Comparison of ENCODE assay signal across 9 mouse cellular contexts in the genomic region with DNA sequence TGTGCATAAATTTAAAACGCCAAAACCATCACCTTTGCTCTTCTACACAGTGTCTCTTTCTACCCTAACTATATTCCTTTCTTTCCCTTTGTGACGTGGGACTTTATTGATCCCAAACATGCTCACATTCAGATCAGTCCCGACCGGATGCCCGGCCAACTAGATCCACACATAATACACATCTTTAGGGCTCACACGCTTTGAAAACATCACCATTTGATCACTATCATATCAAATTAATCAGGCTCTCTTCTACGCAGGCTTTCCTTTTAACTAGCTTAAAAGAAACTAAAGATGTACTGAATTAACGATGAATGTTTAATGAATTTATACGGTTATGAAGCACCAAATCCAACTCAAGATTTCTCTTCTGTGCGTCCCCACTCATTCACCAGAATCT. TPM values are rescaled to one million over a fixed set of nuclear protein-coding genes. Genes with fewer than 3 reads are reported as not detected.
A peak's percentile ranks its signal among the peaks of the same experiment; 100 is the strongest.
DNase-seq lines count a peak whose midpoint lies in the region; ATAC-seq and TF ChIP-seq lines count a peak whose summit lies in the region.
"Had no signal": no experiment of that assay in that cellular context is flagged by ENCODE, and none has a peak within 500 bp of the region (broad histone marks: within the 10 kb centered on the region; RNA-seq: fewer than 3 reads in every experiment).

No protein-coding gene starts in this region.

- H3K27me3 ChIP-seq in E14TG2a.4 (ENCODE audit: insufficient read depth, low read length), result peaks cover 29% of the 10 kb centered on the region
- H3K27me3 ChIP-seq in hindbrain, embryonic 10.5 days (ENCODE audit: insufficient read depth, poor library complexity, severe bottlenecking), result 0 out of 2 replicates have a peak, but pooled peaks cover 4% of the 10 kb centered on the region
- peaks cover 9% of the 10 kb centered on the region; the same call in 1 of the 2 replicates for H3K27me3 ChIP-seq in midbrain, embryonic 10.5 days (ENCODE audit: low read depth, poor library complexity, severe bottlenecking)

- H3K9me3 ChIP-seq in E14TG2a.4 (ENCODE audit: low read length), result no peaks in the 10 kb centered on the region
- H3K9me3 ChIP-seq in hindbrain, embryonic 10.5 days, result no peaks in the 10 kb centered on the region
- no peaks in the 10 kb centered on the region for H3K9me3 ChIP-seq in midbrain, embryonic 10.5 days (replicated peaks)

- DNase-seq in embryo, embryonic 10 days (ENCODE audit: low spot score), result peak; percentile 31
- DNase-seq in embryo, embryonic 9.5 days (ENCODE audit: extremely low spot score), result no peak
- no peak for DNase-seq in hindbrain, embryonic 10.5 days (ENCODE audit: low spot score)
- DNase-seq in midbrain, embryonic 10.5 days (ENCODE audit: low spot score), result no peak
- no peak for DNase-seq in ovary, postnatal 36 days (ENCODE audit: low spot score)
- no peak for DNase-seq in left cerebral cortex, postnatal 10 days (ENCODE audit: extremely low spot score in 1 of 2, low spot score in 2 of 2)
- DNase-seq: right cerebral cortex, postnatal 14 days had no signal

- H3K36me3 ChIP-seq in E14TG2a.4 (ENCODE audit: insufficient read depth, low read length), result no peaks in the 10 kb centered on the region
- H3K36me3 ChIP-seq in hindbrain, embryonic 10.5 days, result no peaks in the 10 kb centered on the region
- no peaks in the 10 kb centered on the region for H3K36me3 ChIP-seq in midbrain, embryonic 10.5 days

- no peak for TF ChIP-seq CTCF in E14TG2a.4 (conservative IDR thresholded peaks at IDR 0.05; ENCODE audit: low read length)

- WGBS in hindbrain, embryonic 10.5 days, result 3% methylated on average over 10 of the region's 10 CpGs
- WGBS in midbrain, embryonic 10.5 days, result 3% methylated on average over 10 of the region's 10 CpGs

- H3K27ac ChIP-seq in hindbrain, embryonic 10.5 days, result peak overlapping the region; percentile 91
- no peak overlapping the region; the same call in 1 of the 2 replicates for H3K27ac ChIP-seq in midbrain, embryonic 10.5 days (replicated peaks)

- ATAC-seq in erythroblast, adult 5-6 weeks (replicated peaks; ENCODE audit: low FRiP score, poor library complexity, severe bottlenecking), result no peak

- H3K4me3 ChIP-seq in E14TG2a.4 (replicated peaks; ENCODE audit: low read length), result peak overlapping the region; percentile 97
- peak overlapping the region; percentile 93 for H3K4me3 ChIP-seq in hindbrain, embryonic 10.5 days
- peak overlapping the region; percentile 89 for H3K4me3 ChIP-seq in midbrain, embryonic 10.5 days

- intact Hi-C loops in left cerebral cortex, postnatal 10 days (cut with DNase I), result no loop called here

- peaks cover 29% of the 10 kb centered on the region for H3K4me1 ChIP-seq in E14TG2a.4 (replicated peaks; ENCODE audit: low read depth, low read length)
- H3K4me1 ChIP-seq in hindbrain, embryonic 10.5 days (replicated peaks), result peaks cover 40% of the 10 kb centered on the region
- H3K4me1 ChIP-seq in midbrain, embryonic 10.5 days, result peaks cover 49% of the 10 kb centered on the region

RNA-seq across cellular contexts. Expression of a gene that starts 2.9 kb away (rescaled TPM):
- 5.1 and 12.6 TPM in 2 replicates for polyA plus RNA-seq in hindbrain, embryonic 10.5 days (2016; fragmentation: Nextera tagmentation; extraction: Ambion mirVana)
- 5.8 and 11.9 TPM in 2 replicates for polyA plus RNA-seq in midbrain, embryonic 10.5 days (2016; fragmentation: Nextera tagmentation; extraction: Ambion mirVana)
- not detected in 2 replicates for total RNA-seq in erythroblast, adult 5-6 weeks (2015; ENCODE audit: low replicate concordance)
- total RNA-seq in erythroblast, adult 5-6 weeks (2017; ENCODE audit: low replicate concordance), result 0.94 and 5.6 TPM in 2 replicates
- 1 to 10 TPM; 5.3 to 5.8 TPM for total RNA-seq in left cerebral cortex, postnatal 10 days (2021)

RNA-seq across cellular contexts. Expression of a gene that starts 7.2 kb away (rescaled TPM):
- 1.7 and 2.1 TPM in 2 replicates for polyA plus RNA-seq in hindbrain, embryonic 10.5 days (2016; fragmentation: Nextera tagmentation; extraction: Ambion mirVana)
- 1.5 and 2.0 TPM in 2 replicates for polyA plus RNA-seq in midbrain, embryonic 10.5 days (2016; fragmentation: Nextera tagmentation; extraction: Ambion mirVana)
- 0.58 TPM in 1 of 2 replicates, not detected in the other for total RNA-seq in erythroblast, adult 5-6 weeks (2015; ENCODE audit: low replicate concordance)
- total RNA-seq in erythroblast, adult 5-6 weeks (2017; ENCODE audit: low replicate concordance), result 0.09 TPM in 1 of 2 replicates, not detected in the other
- total RNA-seq in left cerebral cortex, postnatal 10 days (2021), result 1 to 10 TPM; 3.8 to 3.9 TPM
